Mouse (Mus musculus): ENCODE measurements around the gene Dpp6. TPM values are rescaled to one million over a fixed set of nuclear protein-coding genes. Genes with fewer than 3 reads are reported as not detected.

Dpp6 gene
- polyA plus RNA-seq, 1 experiment from 2014 or later = 0.17 TPM

- Histone ChIP-seq H3K4me3 (ENCODE audit: low read depth, low read length) (no peak overlapping the region), H3K36me3 (ENCODE audit: control insufficient read depth, insufficient read depth) (no peaks in the 10 kb centered on the region), H3K4me2 (ENCODE audit: low read depth, low read length) (no peak overlapping the region), H3K27me3 (ENCODE audit: control insufficient read depth, insufficient read depth, low read depth, low read length) (no peaks in the 10 kb centered on the region), H3K4me1 (ENCODE audit: control insufficient read depth, low read depth, low read length) (no peaks in the 10 kb centered on the region), H3K9me3 (replicated peaks; ENCODE audit: control insufficient read depth, low read length) (no peaks in the 10 kb centered on the region), H3K9ac (ENCODE audit: low read depth, low read length) (no peak overlapping the region), H3K27ac (ENCODE audit: low read length) (no peak overlapping the region)
- ATAC-seq (ENCODE audit: low read depth) = no peak
These were observed 616.6 kb downstream of the Dpp6 start for GRCm38 (mm10) chr5:27433584-27433983.

DNA sequence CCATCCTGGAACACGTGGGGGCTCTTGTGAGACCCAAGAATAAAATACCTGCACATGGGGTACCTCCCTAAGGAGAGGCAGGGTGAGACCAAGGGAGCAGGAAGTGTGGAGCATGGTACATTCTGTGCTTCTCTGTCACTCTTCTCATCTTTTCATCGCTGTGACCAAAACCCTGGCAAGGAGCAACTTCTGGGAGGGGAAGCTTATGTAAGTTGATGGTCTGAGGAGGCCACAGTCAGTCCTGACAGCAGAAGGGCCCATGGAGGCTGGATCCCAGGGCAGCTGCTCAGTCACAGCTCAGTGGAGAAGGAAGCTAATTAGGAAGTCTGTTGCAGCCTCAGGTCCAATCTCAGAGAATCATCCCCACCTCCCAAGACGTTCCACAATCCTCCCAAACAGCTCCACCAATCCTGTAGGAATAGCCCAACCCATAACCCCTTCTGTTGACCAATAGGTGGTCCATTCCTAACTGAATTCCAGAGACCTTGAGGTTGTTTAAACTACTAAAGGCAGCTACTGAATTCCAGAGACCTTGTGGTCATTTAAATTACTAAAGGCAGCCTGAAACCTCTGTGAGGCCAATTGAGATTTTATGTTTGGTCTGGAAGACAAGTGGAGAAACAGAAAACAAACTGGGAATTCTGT lies 636.3 kb downstream of the Dpp6 start:
- H3K36me3 ChIP-seq (ENCODE audit: control insufficient read depth, insufficient read depth) = no peaks in the 10 kb centered on the region
- no peaks in the 10 kb centered on the region for H3K9me3 ChIP-seq (replicated peaks; ENCODE audit: control insufficient read depth, low read length)
- H3K4me1 ChIP-seq (ENCODE audit: control insufficient read depth, low read depth, low read length) = no peaks in the 10 kb centered on the region
- ATAC-seq (ENCODE audit: low read depth) = no peak
- no peak overlapping the region for H3K4me3 ChIP-seq (ENCODE audit: low read depth, low read length)
- 35% methylated on average over 3 of the region's 3 CpGs for WGBS (ENCODE audit: insufficient replicate concordance)
- no peaks in the 10 kb centered on the region for H3K27me3 ChIP-seq (ENCODE audit: control insufficient read depth, insufficient read depth, low read depth, low read length)
- H3K4me2 ChIP-seq (ENCODE audit: low read depth, low read length) = no peak overlapping the region
- H3K9ac ChIP-seq (ENCODE audit: low read depth, low read length) = no peak overlapping the region
- H3K27ac ChIP-seq (ENCODE audit: low read length) = no peak overlapping the region

GRCm38 (mm10) chr5:27454386-27454785 lies 637.4 kb downstream of the Dpp6 start:
- no peak for ATAC-seq (ENCODE audit: low read depth)
- H3K4me1 ChIP-seq (ENCODE audit: control insufficient read depth, low read depth, low read length) = no peaks in the 10 kb centered on the region
- no peaks in the 10 kb centered on the region for H3K9me3 ChIP-seq (replicated peaks; ENCODE audit: control insufficient read depth, low read length)
- H3K4me3 ChIP-seq (ENCODE audit: low read depth, low read length) = no peak overlapping the region
- 63% methylated on average over 3 of the region's 3 CpGs for WGBS (ENCODE audit: insufficient replicate concordance)
- H3K9ac ChIP-seq (ENCODE audit: low read depth, low read length) = no peak overlapping the region
- no peak overlapping the region for H3K27ac ChIP-seq (ENCODE audit: low read length)
- no peaks in the 10 kb centered on the region for H3K36me3 ChIP-seq (ENCODE audit: control insufficient read depth, insufficient read depth)
- no peaks in the 10 kb centered on the region for H3K27me3 ChIP-seq (ENCODE audit: control insufficient read depth, insufficient read depth, low read depth, low read length)
- H3K4me2 ChIP-seq (ENCODE audit: low read depth, low read length) = no peak overlapping the region

GRCm38 (mm10) chr5:27456981-27457380 lies 640.0 kb downstream of the Dpp6 start:
- Histone ChIP-seq H3K36me3 (ENCODE audit: control insufficient read depth, insufficient read depth) (no peaks in the 10 kb centered on the region), H3K9ac (ENCODE audit: low read depth, low read length) (no peak overlapping the region), H3K4me1 (ENCODE audit: control insufficient read depth, low read depth, low read length) (no peaks in the 10 kb centered on the region), H3K27me3 (ENCODE audit: control insufficient read depth, insufficient read depth, low read depth, low read length) (no peaks in the 10 kb centered on the region), H3K9me3 (replicated peaks; ENCODE audit: control insufficient read depth, low read length) (no peaks in the 10 kb centered on the region), H3K27ac (ENCODE audit: low read length) (no peak overlapping the region), H3K4me3 (ENCODE audit: low read depth, low read length) (no peak overlapping the region), H3K4me2 (ENCODE audit: low read depth, low read length) (no peak overlapping the region)
- WGBS (ENCODE audit: insufficient replicate concordance) = 59% methylated on average over 1 of the region's 1 CpGs
- ATAC-seq (ENCODE audit: low read depth) = no peak

- Histone ChIP-seq H3K27me3 (ENCODE audit: control insufficient read depth, insufficient read depth, low read depth, low read length) (no peaks in the 10 kb centered on the region), H3K4me2 (ENCODE audit: low read depth, low read length) (no peak overlapping the region), H3K9ac (ENCODE audit: low read depth, low read length) (no peak overlapping the region), H3K9me3 (replicated peaks; ENCODE audit: control insufficient read depth, low read length) (no peaks in the 10 kb centered on the region), H3K4me1 (ENCODE audit: control insufficient read depth, low read depth, low read length) (no peaks in the 10 kb centered on the region), H3K27ac (ENCODE audit: low read length) (no peak overlapping the region), H3K4me3 (ENCODE audit: low read depth, low read length) (no peak overlapping the region), H3K36me3 (ENCODE audit: control insufficient read depth, insufficient read depth) (no peaks in the 10 kb centered on the region)
- ATAC-seq (ENCODE audit: low read depth) = no peak
- 36% methylated on average over 1 of the region's 1 CpGs for WGBS (ENCODE audit: insufficient replicate concordance)
These were observed 640.7 kb downstream of the Dpp6 start for GRCm38 (mm10) chr5:27457686-27458085.

GRCm38 (mm10) chr5:27474964-27475465 lies 658.0 kb downstream of the Dpp6 start:
- Histone ChIP-seq H3K36me3 (ENCODE audit: control insufficient read depth, insufficient read depth) (no peaks in the 10 kb centered on the region), H3K4me1 (ENCODE audit: control insufficient read depth, low read depth, low read length) (no peaks in the 10 kb centered on the region), H3K9ac (ENCODE audit: low read depth, low read length) (no peak overlapping the region), H3K4me3 (ENCODE audit: low read depth, low read length) (no peak overlapping the region), H3K4me2 (ENCODE audit: low read depth, low read length) (no peak overlapping the region), H3K9me3 (replicated peaks; ENCODE audit: control insufficient read depth, low read length) (no peaks in the 10 kb centered on the region), H3K27me3 (ENCODE audit: control insufficient read depth, insufficient read depth, low read depth, low read length) (no peaks in the 10 kb centered on the region), H3K27ac (ENCODE audit: low read length) (no peak overlapping the region)
- no peak for ATAC-seq (ENCODE audit: low read depth)
- 33% methylated on average over 4 of the region's 4 CpGs for WGBS (ENCODE audit: insufficient replicate concordance)

DNA sequence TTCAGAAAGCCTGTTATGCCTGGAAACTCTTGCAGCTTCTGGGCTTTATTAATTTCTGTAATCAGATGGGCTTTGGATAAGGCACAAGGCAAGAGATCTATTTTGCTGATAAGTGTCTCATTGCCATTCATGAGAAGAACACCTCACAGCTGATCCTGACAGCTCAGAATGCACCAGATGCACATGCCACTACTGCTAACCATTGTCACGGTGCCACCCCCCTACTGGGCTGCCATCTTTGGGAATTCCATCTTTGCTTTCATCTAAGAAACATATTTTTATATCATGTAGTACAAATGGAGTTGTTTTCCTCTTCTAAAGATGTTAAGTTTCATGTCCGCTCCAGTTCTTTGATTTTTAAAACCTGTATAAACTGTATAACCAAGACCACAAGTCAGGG lies 664.7 kb downstream of the Dpp6 start:
- Histone ChIP-seq H3K9me3 (replicated peaks; ENCODE audit: control insufficient read depth, low read length) (no peaks in the 10 kb centered on the region), H3K36me3 (ENCODE audit: control insufficient read depth, insufficient read depth) (no peaks in the 10 kb centered on the region), H3K4me2 (ENCODE audit: low read depth, low read length) (no peak overlapping the region), H3K27ac (ENCODE audit: low read length) (no peak overlapping the region), H3K4me3 (ENCODE audit: low read depth, low read length) (no peak overlapping the region), H3K4me1 (ENCODE audit: control insufficient read depth, low read depth, low read length) (no peaks in the 10 kb centered on the region), H3K9ac (ENCODE audit: low read depth, low read length) (no peak overlapping the region), H3K27me3 (ENCODE audit: control insufficient read depth, insufficient read depth, low read depth, low read length) (no peaks in the 10 kb centered on the region)
- no peak for ATAC-seq (ENCODE audit: low read depth)
- 61% methylated on average over 2 of the region's 2 CpGs for WGBS (ENCODE audit: insufficient replicate concordance)

GRCm38 (mm10) chr5:27486138-27486537 lies 669.1 kb downstream of the Dpp6 start:
- Histone ChIP-seq H3K36me3 (ENCODE audit: control insufficient read depth, insufficient read depth) (no peaks in the 10 kb centered on the region), H3K9me3 (replicated peaks; ENCODE audit: control insufficient read depth, low read length) (no peaks in the 10 kb centered on the region), H3K4me2 (ENCODE audit: low read depth, low read length) (no peak overlapping the region), H3K4me1 (ENCODE audit: control insufficient read depth, low read depth, low read length) (no peaks in the 10 kb centered on the region), H3K9ac (ENCODE audit: low read depth, low read length) (no peak overlapping the region), H3K27ac (ENCODE audit: low read length) (no peak overlapping the region), H3K27me3 (ENCODE audit: control insufficient read depth, insufficient read depth, low read depth, low read length) (no peaks in the 10 kb centered on the region), H3K4me3 (ENCODE audit: low read depth, low read length) (no peak overlapping the region)
- 22% methylated on average over 1 of the region's 1 CpGs for WGBS (ENCODE audit: insufficient replicate concordance)
- no peak for ATAC-seq (ENCODE audit: low read depth)

- no peaks in the 10 kb centered on the region for H3K27me3 ChIP-seq (ENCODE audit: control insufficient read depth, insufficient read depth, low read depth, low read length)
- WGBS (ENCODE audit: insufficient replicate concordance) = 64% methylated on average over 4 of the region's 4 CpGs
- no peak for ATAC-seq (ENCODE audit: low read depth)
- H3K4me1 ChIP-seq (ENCODE audit: control insufficient read depth, low read depth, low read length) = no peaks in the 10 kb centered on the region
- H3K4me2 ChIP-seq (ENCODE audit: low read depth, low read length) = no peak overlapping the region
- H3K36me3 ChIP-seq (ENCODE audit: control insufficient read depth, insufficient read depth) = no peaks in the 10 kb centered on the region
- H3K9me3 ChIP-seq (replicated peaks; ENCODE audit: control insufficient read depth, low read length) = no peaks in the 10 kb centered on the region
- H3K27ac ChIP-seq (ENCODE audit: low read length) = no peak overlapping the region
- no peak overlapping the region for H3K4me3 ChIP-seq (ENCODE audit: low read depth, low read length)
- H3K9ac ChIP-seq (ENCODE audit: low read depth, low read length) = no peak overlapping the region
These were observed 673.9 kb downstream of the Dpp6 start for GRCm38 (mm10) chr5:27490942-27491341.

Data from liver, embryonic 16.5 days (tissue).